Mouse (Mus musculus) regulatory T cell (primary cell): Measurements from ENCODE around the gene Cuedc1.

Experiments
- in situ Hi-C: fragments of 300-600 bp; cut with MboI, MseI; formaldehyde crosslinking; loops from one replicate; pipeline ENCODE4 v1.15.1; 2025; ENCODE audit warnings: high pct_unique_total_duplicates

The Cuedc1 gene

GRCm38 (mm10) chr11:88235221-88236203 is 137.7 kb downstream of the Cuedc1 start:
- in situ Hi-C loops: no loop called here

- in situ Hi-C loops: no loop called here
These were observed 142.4 kb downstream of the Cuedc1 start for GRCm38 (mm10) chr11:88240275-88240674.

DNA sequence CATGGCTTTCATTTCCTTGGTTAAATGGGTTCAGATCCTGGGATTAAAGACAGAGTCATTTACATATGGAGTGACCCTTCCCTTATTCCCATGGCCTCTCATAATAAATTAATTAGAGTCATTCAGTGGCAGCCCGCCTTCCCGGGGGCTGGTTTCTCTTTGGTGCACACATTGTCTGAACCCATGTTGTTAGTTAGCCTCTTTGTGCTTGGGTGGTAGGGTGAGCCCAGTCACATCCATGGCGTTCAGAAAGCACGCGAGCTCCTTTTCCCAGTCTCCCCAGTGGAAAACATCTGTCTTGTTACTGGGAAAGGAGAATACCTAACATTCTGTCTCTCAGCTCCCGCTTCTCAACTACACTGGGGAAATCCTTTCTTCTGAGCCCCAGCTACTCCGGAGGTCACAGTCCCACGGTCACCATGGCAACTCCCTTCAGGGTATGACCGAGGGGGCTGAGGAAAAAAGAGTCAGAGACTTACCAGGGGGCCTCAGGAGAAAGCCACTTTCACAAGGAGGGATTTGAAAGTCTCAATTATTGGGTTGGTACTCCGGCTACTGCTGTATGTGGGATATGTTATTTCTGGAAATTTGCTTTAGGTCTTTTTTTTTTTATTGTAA is 143.0 kb downstream of the Cuedc1 start:
- in situ Hi-C loops: no loop called here

DNA sequence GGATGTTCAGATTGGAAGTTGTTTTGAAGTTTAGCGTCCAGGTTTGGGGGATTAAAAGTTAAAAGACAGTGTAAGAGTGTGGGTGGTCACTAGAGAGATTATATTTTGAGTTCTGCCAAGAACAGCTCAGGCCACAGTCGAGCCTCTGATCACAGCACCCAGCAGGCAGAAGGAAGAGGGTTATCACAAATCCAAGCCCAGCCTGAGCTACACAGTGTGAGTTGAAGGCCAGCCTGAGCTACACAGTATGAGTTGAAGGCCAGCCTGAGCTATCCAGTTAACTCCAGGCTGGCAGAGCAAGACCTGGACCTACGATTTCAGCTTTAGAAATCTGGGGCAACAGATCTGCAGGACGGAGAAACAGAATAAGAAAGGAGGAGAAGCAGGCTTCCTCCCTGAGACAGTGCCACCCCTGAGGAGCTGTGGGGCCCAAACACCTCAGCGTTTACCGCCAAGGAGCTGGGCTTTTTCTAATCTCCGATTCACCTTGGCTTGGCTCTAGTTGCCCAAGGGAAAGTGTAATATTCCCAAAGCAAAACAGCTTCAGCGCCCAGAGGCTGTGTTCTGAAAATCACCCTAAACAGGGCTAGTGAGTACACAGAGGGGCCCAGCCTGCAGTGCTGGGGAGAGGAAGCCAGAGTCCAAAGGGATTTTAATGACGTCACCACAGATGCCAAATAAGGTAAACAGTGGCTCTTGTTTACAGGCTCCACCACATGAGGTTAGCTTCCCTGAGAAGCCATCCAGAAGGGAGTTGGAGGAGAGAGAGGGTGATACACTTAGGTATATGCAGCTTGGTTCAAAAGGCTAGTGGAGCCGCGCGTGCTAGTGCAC is 143.8 kb downstream of the Cuedc1 start:
- in situ Hi-C loops: no loop called here
